Comparison of ENCODE assay signal across 1 mouse cellular context in genomic region chr5:120586741-120587615, GRCm38 (mm10).
TF ChIP-seq lines count a peak whose summit lies in the region.

No protein-coding gene starts in this region.

TF ChIP-seq in CH12.LX, 34 proteins besides CTCF, POLR2A, EP300 and RAD21 (continued from another document):
- no peak for TF ChIP-seq USF2 (conservative IDR thresholded peaks at IDR 0.05; ENCODE audit: low read depth, low read length)
- TF ChIP-seq ZNF384 (IDR thresholded peaks at IDR 0.05; ENCODE audit: low read depth, low read length): no peak
- no peak for TF ChIP-seq GABPA (IDR thresholded peaks at IDR 0.05; ENCODE audit: insufficient replicate concordance, low read depth, low read length)
- TF ChIP-seq ZC3H11A (IDR thresholded peaks at IDR 0.05; ENCODE audit: low read depth, low read length): no peak
- no peak for TF ChIP-seq HCFC1 (IDR thresholded peaks at IDR 0.05; ENCODE audit: low read depth, low read length)
- no peak for TF ChIP-seq ZMIZ1 (IDR thresholded peaks at IDR 0.05; ENCODE audit: low read depth, low read length)
- TF ChIP-seq MAX (IDR thresholded peaks at IDR 0.05; ENCODE audit: low read length): no peak
- TF ChIP-seq MXI1 (IDR thresholded peaks at IDR 0.05; ENCODE audit: low read depth, low read length): no peak
TF ChIP-seq in CH12.LX: peak in this region for 0.
